Mouse (Mus musculus): ENCODE data around the gene Tph1.

Tph1 gene

DNA sequence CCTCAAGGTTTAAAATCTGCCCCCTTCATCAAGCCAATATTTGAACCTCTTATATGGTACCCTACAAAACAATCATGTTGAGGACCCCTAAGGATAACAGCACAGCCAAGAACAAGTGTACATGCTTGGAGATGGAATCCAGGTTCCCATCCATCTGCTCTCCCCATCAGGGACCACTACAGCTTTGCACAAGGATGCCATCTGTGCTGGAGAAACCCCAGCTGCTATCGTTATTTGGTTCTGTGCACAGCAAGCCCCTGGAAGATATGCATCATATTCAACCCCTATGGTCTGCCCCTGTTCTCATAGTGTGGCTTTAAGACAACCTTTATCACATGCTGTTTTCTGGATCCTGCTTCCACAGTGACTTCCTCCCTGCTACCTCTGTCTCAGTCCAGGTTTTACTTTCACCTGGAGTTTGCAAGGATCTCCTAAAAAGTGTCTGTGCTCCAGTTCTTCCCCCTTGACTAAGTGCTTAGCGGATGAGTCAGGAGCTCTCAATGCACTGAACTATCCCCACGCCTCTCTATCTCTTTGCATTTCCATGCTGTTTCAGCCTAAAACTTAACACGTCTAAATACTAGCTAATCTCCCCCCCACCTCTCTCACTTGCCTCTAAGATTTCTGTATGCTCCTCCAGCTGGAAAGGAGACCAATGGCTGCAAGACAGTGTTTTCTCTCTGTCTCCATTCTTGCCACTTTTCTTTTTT is 23.8 kb downstream of the Tph1 start:
- DNase-seq (ENCODE audit: low spot score) = no peak

DNA sequence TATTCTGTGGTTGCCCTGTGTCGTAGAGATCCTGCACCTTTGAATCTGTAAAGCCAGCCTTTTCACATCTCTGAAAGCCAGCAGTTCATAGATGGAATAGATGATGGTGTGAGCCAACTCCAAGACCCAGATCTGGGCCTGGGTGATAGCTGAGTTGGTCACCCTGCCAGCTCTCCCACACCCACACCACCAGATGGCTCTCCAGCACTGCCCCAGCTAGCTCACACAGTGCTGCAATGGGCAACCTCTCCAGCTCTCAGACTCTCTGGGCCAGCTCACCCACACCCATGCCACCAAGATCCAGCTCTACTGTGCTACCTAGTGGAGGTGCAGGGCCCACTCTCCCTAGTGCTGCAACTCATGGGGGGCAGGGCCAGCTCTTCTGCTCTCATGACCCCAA is 29.2 kb downstream of the Tph1 start:
- no peak for DNase-seq (ENCODE audit: low spot score)

DNA sequence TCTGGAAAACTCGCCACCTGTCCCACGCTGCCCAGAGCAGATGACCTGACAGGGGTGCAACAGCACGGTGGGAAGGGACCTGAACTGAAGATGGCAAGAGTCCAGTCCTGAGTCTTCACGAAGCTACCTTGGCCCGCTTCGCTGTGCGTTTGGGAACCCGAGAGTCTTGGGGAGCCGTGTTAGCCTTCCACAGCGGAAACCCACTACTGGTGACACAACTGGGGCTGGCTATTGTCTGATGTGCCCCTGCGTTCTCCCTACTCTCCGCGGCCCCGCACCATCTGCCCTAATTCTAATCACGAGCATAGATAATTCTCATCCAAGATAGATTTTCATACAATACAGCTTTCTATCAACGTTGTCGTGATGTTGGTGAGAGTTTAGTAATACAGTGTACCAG is 32.3 kb downstream of the Tph1 start:
- DNase-seq (ENCODE audit: low spot score) = no peak

DNA sequence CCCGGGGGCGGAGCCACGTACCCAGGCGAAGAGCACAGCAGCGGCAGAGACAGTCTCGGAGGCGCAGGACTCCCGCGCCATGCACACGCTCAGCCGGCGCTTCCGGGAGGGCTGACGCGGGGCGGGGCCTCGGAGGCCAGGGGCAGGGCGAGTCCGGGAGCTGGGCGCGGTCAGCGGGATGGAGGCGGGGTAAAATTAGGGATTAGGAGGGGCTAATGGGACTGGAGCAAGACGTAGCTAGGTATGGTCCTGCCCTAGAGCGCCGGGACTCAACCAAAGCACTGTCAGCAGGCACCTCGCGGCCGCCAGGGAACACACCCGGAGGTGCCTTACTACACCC is 32.7 kb downstream of the Tph1 start, which contains the start of gene Sergef:
TSS of gene Sergef (minus strand) at position 116 of the 340 bp plus-strand sequence.
- DNase-seq (ENCODE audit: low spot score) = peak; percentile 83

DNA sequence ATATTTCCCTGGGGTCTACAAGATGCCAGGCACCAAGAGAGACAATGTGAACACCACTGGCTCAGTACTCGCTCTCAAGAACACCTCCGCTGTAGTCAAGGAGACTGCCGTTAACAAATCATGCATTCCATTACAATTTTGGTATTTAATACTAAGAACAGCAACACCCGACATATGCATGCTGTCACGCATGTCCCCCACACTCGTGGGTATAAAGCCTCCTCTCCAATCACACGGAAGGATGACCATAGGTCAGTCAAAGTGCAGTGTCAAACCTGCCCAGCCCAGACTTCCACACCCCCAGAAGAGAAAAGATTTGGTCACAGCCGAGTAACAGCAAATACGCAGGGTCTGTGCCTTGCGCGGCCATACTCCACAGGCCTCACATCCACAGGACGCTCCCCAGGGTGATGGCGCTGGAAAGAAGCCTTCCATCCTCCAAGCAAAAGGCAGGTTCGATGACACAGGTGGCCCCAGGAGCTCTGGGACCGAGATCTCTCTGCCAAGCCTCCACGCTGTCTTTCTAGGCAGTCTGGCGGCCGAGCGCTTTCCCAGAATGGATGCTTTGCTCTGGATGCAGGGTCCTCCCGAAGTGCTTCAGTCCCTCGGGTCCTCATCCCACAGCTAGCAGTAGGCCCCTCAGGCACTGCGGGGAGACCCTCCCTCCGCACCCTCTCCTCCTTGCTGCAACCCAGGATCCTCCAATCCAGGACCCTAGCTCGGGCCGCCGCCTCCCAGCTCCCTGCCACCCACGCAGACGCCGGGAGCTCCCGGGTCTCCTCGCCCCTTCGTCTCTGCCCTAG is 33.2 kb downstream of the Tph1 start:
- DNase-seq (ENCODE audit: low spot score) = no peak

DNA sequence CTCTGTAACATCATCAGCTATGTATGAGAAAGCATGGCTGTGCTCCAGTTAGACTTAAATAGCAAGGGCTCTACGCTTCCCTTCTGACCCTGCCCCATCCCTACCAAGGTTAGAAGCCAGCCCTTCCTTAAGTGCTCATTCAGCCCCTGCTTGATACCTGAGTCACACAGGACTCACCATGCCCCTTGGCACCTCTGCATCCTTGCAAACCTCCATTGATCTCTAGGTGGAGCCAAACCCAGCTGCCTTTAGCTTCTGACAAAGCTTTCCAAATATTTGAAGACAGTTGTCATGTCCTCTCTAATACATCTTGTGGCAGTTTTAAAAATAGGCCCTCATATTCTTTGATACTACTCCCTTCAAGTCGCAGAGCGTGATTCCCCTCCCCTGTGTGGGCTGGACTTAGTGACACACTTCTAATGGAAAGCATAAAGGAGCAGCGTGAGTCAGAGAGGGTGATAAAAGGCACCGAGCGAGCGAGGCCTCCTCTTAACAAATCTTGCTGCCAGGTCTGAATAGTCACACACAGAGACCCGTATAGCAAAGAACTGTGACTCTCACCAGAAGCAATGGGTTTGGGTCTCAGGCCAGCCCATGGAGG is 43.9 kb downstream of the Tph1 start:
- DNase-seq (ENCODE audit: low spot score) = peak; percentile 40

DNA sequence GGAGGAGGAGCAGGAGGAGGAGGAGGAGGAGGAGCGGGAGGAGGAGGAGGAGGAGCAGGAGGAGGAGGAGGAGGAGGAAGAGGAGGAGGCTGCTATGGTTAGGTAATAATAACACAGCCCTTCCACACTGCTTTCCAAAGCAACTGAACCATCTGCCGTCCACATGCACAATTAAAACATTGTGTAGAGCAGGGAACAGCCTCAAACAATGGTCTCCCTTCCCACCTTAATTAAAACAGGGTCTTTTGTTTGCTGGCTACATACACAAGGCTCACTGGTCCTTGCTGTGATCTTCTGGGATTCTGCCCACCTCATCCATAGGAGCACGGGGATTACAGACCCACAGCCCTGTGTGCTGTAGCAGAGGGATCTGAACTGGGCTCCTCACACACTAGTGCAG is 48.4 kb downstream of the Tph1 start:
- DNase-seq (ENCODE audit: low spot score) = no peak

DNA sequence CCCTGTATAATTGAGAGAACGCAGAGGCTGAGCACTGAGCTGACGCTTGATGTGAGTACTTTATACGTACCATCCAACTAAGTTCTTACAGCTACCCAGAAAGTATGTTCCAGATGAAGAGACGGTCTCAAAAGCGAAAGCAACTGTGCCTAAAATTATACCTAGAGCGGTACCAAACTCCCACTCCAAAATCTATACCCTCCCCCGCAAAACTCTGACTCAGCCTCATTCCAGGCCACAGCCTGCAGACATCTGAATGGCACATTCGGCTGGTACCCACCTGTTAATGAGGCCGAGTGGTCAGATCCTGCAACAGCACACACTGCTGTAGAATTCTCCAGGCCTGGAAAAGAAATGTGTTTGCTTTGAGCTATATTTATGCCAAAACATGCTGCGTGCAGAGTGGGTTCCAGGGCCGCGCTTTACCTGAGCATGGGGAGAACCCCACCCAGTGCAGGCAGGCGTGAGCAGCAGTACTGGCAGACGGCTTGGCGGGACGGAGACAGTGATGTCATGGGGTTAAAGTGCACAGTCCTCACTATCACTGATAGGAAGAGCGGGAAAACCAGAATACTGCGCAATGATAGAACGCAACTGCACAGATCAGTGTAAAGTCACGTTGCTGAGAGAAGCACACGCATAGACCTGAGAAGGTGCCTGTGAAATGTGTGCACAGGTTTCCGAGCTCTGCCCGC is 53.8 kb downstream of the Tph1 start:
- no peak for DNase-seq (ENCODE audit: low spot score)

DNA sequence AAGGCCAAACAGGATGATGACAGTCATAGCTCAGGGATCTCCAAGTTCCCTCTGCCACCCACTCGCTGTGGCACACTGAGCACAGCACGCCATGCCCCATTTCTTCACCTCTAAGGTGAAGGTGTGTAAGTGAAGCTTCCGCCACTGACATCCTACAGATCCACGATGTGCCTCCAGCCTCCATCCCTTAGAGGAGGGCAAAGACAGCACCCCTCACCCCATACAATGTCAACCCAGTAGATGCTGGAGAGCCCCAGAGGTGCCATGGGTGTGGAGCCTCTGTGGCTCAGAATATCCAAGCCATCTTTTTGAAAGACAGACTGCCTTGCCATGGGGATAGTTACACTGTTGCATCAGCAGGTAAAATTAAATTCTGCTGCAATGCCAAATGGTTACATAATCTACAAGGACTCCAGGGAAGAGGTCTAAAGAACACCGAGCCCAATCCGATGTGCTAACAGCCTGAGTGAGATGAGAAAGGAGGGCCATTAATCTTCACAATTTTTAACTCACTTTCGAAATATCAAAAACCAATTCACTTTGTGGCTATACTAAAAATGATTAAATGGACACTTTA is 55.8 kb downstream of the Tph1 start:
- DNase-seq (ENCODE audit: low spot score) = no peak

DNA sequence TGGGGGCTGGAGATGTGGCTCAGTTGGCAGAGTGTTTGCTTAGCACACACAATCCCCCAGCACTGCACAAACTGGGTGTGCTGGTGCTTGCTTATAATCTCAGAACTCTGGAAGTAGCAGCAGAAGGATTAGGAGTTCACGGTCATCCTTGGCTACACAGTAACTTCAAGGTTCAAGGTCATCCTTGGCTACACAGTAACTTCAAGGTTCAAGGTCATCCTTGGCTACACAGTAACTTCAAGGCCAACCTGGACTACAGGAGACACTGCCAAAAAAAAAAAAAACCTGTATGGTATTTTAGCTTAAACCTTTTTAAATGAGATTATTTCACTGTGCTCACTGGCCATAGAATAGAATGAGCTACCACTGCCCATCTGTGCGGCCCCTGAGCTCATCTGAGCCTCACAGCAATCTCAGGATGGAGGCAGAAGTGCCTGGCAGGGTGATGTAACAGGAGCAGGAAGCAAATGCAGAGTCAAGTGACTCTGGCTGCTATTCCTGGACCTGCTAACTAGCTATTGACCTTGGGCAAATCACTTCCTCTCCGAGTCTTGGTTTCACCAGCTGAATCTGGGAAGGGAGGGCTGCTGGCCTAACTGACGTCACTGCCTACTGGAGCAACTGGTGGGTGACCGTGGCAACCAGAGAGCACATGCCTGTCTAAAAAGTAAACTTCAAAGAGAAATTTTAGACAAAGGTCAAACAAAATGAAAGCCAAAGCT is 56.9 kb downstream of the Tph1 start:
- no peak for DNase-seq (ENCODE audit: low spot score)

DNA sequence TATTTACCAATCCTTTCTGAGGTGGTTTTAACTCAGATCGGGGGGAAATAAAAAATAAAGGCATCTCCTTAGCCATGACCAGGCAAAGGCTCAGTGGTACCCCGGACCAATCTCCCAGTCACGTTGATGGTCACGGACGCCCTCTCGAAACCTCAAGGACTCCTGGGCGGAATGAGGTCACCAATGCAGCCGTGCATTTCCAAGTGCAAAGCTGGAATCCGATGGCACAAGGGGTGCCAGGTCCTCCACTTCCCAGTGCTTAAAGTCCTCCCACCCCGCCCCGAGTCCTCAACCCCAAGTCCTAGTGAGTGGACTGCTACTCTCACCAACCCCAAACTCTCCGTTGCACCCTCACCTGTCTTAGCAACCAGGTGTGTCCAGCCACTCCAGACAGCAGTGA is 58.1 kb downstream of the Tph1 start:
- DNase-seq (ENCODE audit: low spot score) = no peak

DNA sequence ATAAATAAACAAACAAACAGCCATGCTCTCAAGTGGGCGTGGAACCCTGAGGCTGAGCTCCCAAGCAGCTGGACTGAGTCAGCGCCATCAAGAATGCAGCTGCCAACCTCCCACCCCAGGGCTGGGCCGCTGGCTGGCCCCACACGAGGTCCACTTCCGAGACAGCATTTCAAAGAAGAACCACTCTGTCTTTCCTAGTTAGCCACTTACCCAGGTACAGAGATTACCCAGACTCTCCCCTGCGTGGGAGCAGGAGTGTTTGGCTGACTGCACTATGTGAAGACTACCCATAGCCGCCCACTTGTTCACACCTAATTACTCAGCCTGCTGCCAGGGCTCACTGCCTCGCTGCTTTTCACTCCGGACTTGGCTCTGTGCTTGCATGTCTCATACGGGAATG is 59.2 kb downstream of the Tph1 start:
- DNase-seq (ENCODE audit: low spot score) = no peak

DNA sequence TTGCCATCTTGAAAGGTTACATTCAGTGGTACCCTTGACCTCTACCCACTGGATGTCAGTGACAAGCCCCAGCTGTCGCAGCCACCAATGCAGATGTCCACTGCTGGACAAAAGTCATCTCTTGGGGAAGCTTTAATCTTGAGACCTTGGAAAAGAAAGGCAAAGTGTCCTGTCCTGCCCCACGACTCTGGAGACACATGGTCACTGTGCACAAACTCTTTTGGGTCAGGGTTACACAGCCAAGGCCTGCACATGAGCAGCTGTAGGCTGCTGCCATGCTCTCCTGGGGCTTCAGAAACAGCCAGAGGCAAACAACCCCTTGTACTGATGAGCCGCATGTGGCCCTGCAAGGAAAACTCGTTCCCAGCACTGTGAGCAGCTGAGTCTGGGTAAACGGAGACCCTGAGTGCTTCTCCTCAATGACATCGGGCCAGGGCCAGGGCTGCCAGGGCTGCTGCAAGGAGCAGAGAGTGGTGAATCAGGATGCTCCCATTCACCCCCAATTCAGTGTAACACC is 59.9 kb downstream of the Tph1 start:
- no peak for DNase-seq (ENCODE audit: low spot score)

DNA sequence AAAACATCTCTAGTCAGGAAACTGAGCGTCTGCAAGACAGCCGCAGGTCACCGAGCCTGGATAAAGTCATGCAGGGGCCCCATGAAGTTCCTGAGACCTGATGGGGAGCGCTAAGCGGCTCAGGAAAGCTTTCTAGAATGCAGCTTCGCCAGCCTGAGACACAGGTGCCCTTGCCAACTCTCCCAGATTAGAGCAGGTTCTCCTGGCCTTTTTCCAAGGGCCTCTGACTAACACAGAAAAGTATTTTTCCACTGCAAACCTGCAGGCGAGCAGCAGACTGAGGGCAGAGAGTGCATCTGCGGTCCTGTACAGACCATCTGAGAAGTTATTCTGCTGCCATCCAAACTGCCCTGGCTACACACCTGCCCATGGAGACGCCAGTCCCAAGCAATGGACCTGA is 60.4 kb downstream of the Tph1 start:
- no peak for DNase-seq (ENCODE audit: low spot score)

DNA sequence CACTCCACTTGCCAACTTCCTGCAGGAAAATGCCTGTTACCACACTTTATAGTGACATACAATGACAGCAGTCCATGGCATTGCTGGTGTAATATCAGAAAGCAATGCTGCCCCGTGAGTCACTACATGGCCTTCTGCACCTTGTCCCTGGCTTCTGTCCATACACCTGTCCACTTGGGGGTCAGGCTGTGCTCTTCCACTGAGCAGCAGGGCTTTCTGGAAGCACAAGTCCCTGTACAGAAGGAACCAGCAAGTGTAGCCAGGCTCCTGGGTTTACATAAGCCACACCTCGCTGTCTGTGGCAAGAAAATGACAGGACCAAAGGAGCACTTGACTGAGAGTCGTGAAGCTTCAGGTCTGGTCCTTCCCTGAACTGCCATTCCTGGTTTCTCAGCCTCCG is 63.0 kb downstream of the Tph1 start:
- no peak for DNase-seq (ENCODE audit: low spot score)

DNA sequence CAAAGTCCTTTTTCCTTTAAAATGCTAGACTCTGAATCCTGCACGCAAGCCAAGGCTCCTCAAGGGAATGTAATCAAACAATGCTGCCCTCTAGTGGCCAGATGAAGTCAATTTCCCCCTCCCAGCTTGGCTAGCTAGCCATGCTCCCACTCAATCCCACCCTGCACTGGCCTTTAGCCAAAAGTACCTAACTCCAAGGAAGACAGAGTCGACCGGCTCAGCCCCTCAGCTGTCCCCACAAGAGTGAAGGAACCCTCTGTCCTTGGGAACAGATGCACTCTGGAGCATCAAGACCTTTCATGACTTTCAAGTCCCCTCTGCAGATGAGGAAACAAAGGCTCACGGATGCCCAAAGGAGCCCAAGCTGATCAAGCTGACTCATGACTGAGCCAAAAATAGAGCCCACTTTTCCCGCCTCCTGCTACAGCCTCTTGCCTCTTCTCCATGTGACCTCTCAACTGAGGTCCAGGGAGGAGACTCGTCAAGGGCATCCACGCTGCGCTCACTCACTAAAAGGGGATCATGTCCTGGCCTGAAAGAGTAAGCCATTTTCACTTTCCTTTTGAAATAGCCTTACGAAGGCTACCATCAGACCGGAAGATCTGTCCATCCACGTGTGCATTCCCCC is 64.8 kb downstream of the Tph1 start:
- peak; percentile 67 for DNase-seq (ENCODE audit: low spot score)

DNA sequence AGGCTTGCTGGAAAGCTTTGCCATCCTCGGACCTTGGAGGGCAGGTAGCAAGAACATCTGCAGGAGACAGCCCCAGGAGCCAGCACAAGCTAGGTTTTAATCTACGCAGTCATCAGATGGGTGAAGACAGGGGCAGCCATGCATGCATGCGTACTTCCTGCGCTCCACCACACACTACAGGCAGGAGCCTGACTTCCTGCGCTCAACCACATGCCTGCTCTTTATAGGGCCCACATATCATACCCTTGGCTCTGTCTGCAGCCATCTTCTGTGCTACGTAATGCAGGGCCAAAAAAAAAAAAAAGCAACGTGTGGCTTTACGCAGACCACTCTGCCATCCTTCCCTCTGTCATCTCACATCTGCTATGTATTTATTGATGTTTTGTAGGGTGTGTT is 65.3 kb downstream of the Tph1 start:
- DNase-seq (ENCODE audit: low spot score) = no peak

DNA sequence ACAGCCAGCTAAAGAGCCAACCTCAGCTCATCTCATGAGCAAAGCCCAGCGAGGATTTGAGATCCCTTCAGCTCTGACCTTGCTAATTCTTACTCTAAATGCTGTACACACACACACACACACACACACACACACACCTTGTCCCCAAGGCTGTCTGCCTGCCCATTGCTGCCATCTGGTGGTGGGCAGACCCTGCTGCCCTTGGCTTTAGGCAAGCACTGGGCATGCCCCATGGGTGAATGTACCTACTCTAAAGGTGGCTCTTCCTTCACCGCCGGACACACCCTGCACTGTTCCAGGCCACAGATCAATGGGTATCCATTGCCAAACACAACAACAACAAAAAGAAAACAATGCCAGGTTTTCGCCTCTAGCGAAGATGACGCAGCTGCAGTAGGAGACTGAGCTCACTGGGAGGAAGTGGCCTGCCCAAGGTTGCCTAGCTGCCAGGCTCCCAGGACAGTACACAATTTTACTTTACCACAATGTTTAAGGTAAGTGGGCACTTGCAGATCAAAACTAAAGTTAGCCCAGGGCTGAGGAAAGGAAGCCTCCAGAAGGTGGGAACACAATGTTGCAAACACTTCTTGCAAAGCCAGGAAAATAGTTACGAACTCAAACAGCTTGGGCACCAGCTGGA is 65.8 kb downstream of the Tph1 start:
- peak; percentile 69 for DNase-seq (ENCODE audit: low spot score)

DNA sequence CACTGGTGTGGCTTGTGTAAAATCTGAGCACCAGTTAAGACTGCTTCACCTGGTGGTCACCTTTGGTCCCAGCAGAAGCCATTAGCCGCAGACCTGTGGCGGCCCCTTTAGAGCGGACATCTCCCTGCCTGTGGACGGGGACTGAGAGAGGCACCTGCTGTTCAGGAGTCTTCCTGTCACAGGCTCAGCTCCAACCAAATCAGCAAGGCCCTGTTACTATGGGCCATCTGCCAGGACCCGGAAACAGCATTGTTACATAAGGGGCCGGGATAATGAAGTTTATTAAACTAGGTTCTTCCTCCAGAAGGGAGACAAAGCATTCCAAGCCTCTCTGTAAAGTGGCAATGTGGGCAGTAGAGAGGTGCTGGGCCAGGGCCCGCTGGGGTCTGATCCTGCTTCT is 69.3 kb downstream of the Tph1 start:
- no peak for DNase-seq (ENCODE audit: low spot score)

DNA sequence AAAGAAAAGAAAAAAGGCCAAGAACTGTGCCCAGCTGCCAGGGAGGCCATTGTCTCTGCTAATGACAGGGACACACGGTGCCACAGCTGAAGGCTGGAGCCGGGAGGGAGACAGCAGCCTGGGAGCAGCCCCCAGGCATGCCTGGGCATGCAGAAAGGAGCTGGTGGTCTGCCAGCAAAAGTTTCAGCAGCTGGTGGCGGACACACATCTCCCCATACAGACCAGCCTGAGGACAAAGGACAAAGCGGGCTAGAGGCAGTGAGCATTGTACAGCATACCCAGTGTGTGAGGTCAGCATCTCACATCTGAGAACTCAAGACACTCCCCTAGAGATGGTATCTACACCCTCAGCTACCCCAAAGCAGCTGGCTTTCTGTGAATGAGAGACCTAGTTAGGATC is 70.3 kb downstream of the Tph1 start:
- DNase-seq (ENCODE audit: low spot score) = no peak

DNA sequence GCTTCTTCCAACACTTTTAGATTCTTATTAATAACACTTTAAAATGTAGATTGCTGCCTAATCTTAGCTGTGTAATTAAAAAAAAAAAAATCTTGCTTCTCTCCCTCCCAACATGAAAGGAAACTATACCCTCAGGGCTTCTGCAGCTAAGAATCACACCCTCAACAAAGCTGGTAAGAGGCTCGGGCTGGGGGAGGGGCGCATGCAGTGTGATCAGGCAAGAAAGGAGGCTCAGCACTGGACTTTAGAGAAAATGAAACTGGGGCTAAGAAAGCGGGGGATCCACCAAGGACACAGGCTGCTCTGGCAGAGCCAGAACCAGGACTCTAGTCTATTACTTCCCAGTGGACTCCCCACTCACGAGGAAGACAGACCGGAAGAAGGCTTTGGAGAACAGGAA is 71.2 kb downstream of the Tph1 start:
- DNase-seq (ENCODE audit: low spot score) = no peak

Data from left cerebral cortex, adult 11 months (tissue).